ENCODE assay signal across 8 mouse cellular contexts in the genomic region with DNA sequence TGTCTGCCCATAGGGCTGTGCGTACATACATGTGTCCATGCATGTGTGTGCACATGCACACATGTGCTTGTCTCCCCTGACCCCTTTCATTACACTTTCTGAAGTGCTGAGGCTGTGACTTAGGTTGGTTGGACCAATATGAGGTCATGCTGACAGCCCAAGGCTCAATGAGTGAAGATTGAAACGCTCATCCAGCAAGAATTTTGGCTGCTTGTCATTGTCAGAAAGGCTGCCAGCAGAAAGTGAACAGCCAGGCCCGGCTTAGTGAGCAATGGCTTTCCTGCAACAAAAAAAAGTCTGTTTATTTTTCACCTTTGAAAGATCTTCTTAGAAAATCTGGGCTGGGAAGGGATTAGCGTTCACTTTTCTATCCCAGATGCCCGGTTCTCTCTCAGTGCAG.
DNase-seq lines count a peak whose midpoint lies in the region.

No protein-coding gene starts in this region.

- peak; percentile 35 to 36 for DNase-seq in right cerebral cortex, postnatal 10 days (ENCODE audit: low spot score in 2 of 2)
- DNase-seq in right cerebral cortex, postnatal 25 days, result no peak
- peak; percentile 55 for DNase-seq in cerebellum, adult 11 months
- peak; percentile 38 to 74 for DNase-seq in gastrocnemius, postnatal 4 days (ENCODE audit: low spot score in 2 of 2)
- DNase-seq in lung, postnatal 36 days, result peak; percentile 62
- no peak for DNase-seq in T-cell, adult 2 months (ENCODE audit: low spot score)
- DNase-seq in layer of hippocampus, postnatal 14 days (ENCODE audit: low spot score in 2 of 2), result no peak
- no peak for DNase-seq in frontal cortex, postnatal 14 days (ENCODE audit: low spot score in 2 of 2)

Comparison
In these comparisons a context has a peak if more than half of its experiments do, and no peak if none do; other contexts are left out.
1. DNase-seq: peak in right cerebral cortex, postnatal 10 days (2 of 2), cerebellum, adult 11 months (single experiment), gastrocnemius, postnatal 4 days (2 of 2) and lung, postnatal 36 days (single experiment); none in right cerebral cortex, postnatal 25 days (single experiment), T-cell, adult 2 months (single experiment), layer of hippocampus, postnatal 14 days (0 of 2) and frontal cortex, postnatal 14 days (0 of 2).